Mouse (Mus musculus): ENCODE measurements around the gene Tmod4.

DNA sequence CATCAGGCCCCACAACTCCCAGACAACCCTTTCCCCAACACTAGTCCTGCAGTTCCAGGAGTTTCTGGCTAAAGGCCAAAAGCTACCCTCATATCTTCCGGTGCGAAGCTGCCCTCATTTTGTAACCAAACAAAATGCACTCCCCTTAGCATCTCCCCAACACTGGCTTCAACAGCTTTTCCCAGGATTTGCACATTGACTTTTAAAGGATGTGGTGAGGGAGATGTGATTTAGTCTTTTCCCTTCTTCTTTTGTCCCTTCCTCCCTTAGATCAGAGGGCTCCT, 38.0 kb downstream of the Tmod4 start:
- TF ChIP-seq CTCF (IDR thresholded peaks at IDR 0.05; ENCODE audit: borderline replicate concordance, control insufficient read depth, extremely low read depth, insufficient read depth, low read length, poor library complexity), result no peak
- no peak for TF ChIP-seq POLR2A (IDR thresholded peaks at IDR 0.05; ENCODE audit: control insufficient read depth, extremely low read depth, insufficient read depth, low read length, poor library complexity)
